Mouse (Mus musculus) MEL (cell line): ENCODE measurements around the gene Magi2. TPM values are rescaled to one million over a fixed set of nuclear protein-coding genes. Genes with fewer than 3 reads are reported as not detected.

ENCODE experiments used
- DNase-seq: peaks from one replicate; pipeline ENCODE4 v3.0.0; 2011; ENCODE audit warnings: low read depth, low spot score
- H3K27ac ChIP-seq: 2 replicates; pipeline ENCODE4 v1.5.1; 2012; ENCODE audit warnings: low read depth, mild to moderate bottlenecking, control low read depth, low read length, moderate library complexity; ENCODE audit not compliant: control insufficient read depth
- H3K27me3 ChIP-seq, 2 experiments: fragments of 150-350 bp in 1 of 2; sonication (generic) in 1 of 2; 2 replicates each; pipeline ENCODE4 v1.6.1; 2012; ENCODE audit warnings: low read length in 2 of 2, mild to moderate bottlenecking in 2 of 2, improper control_type of control experiment in 1 of 2, moderate library complexity in 1 of 2; ENCODE audit not compliant: insufficient read depth in 2 of 2, control insufficient read depth in 1 of 2
- H3K36me3 ChIP-seq, 2 experiments: 2 replicates each; pipeline ENCODE4 v1.6.1; 2012 to 2014; ENCODE audit warnings: low read length in 2 of 2, improper control_type of control experiment in 1 of 2, inconsistent platforms in 1 of 2, mild to moderate bottlenecking in 1 of 2; ENCODE audit not compliant: insufficient read depth in 2 of 2, control insufficient read depth in 1 of 2
- H3K4me1 ChIP-seq, 2 experiments: fragments of 150-350 bp in 1 of 2; sonication (generic) in 1 of 2; 2 replicates each; pipeline ENCODE4 v1.6.1; 2012; ENCODE audit warnings: low read length in 2 of 2, improper control_type of control experiment in 1 of 2, mild to moderate bottlenecking in 1 of 2; ENCODE audit not compliant: insufficient read depth in 2 of 2, control insufficient read depth in 1 of 2
- H3K4me3 ChIP-seq, 2 experiments: fragments of 150-350 bp in 1 of 2; sonication (generic) in 1 of 2; 2 replicates each; pipeline ENCODE4 v1.5.1; 2012; ENCODE audit warnings: low read depth in 2 of 2, low read length in 2 of 2, mild to moderate bottlenecking in 2 of 2, moderate library complexity in 2 of 2, control low read depth in 1 of 2, improper control_type of control experiment in 1 of 2; ENCODE audit not compliant: control insufficient read depth in 1 of 2, insufficient read depth in 1 of 2
- H3K79me2 ChIP-seq: 2 replicates; pipeline ENCODE4 v1.6.1; 2012; ENCODE audit warnings: mild to moderate bottlenecking, low read length, moderate library complexity; ENCODE audit not compliant: control insufficient read depth, poor library complexity, insufficient read depth
- H3K9ac ChIP-seq: 2 replicates; pipeline ENCODE4 v1.6.1; 2012; ENCODE audit warnings: low read depth, mild to moderate bottlenecking, control low read depth, low read length, moderate library complexity; ENCODE audit not compliant: control insufficient read depth, poor library complexity, severe bottlenecking
- H3K9me3 ChIP-seq: fragments of 150-350 bp; sonication (generic); replicated peaks from 2 replicates; pipeline ENCODE4 v1.6.1; 2012; ENCODE audit warnings: mild to moderate bottlenecking, low read length, improper control_type of control experiment, moderate library complexity; ENCODE audit not compliant: insufficient read depth
- BHLHE40 ChIP-seq: IDR thresholded peaks from 2 replicates; pipeline ENCODE4 v1.6.1; 2012; ENCODE audit warnings: low read depth, mild to moderate bottlenecking, inconsistent platforms, low read length, improper control_type of control experiment, borderline replicate concordance
- CHD1 ChIP-seq: IDR thresholded peaks from 2 replicates; pipeline ENCODE4 v1.6.1; 2012; ENCODE audit warnings: low read depth, mild to moderate bottlenecking, inconsistent platforms, low read length, improper control_type of control experiment
- E2F4 ChIP-seq: IDR thresholded peaks from 2 replicates; pipeline ENCODE4 v1.6.1; 2011; ENCODE audit warnings: low read depth, low read length, improper control_type of control experiment, borderline replicate concordance
- ELF1 ChIP-seq: IDR thresholded peaks from 2 replicates; pipeline ENCODE4 v1.6.1; 2014; ENCODE audit warnings: low read depth, mild to moderate bottlenecking, inconsistent platforms, low read length, improper control_type of control experiment, moderate library complexity
- ETS1 ChIP-seq: IDR thresholded peaks from 2 replicates; pipeline ENCODE4 v1.6.1; 2012; ENCODE audit warnings: low read depth, mild to moderate bottlenecking, inconsistent platforms, low read length, improper control_type of control experiment, moderate library complexity
- HCFC1 ChIP-seq: IDR thresholded peaks from 2 replicates; pipeline ENCODE4 v1.6.1; 2012; ENCODE audit warnings: low read depth, mild to moderate bottlenecking, inconsistent platforms, low read length, improper control_type of control experiment, moderate library complexity
- KAT2A ChIP-seq: conservative IDR thresholded peaks from 2 replicates; pipeline ENCODE4 v1.6.1; 2012; ENCODE audit warnings: low read depth, low read length, improper control_type of control experiment, inconsistent platforms
- MAZ ChIP-seq: IDR thresholded peaks from 2 replicates; pipeline ENCODE4 v1.6.1; 2012; ENCODE audit warnings: low read depth, mild to moderate bottlenecking, inconsistent platforms, low read length, improper control_type of control experiment
- MEF2A ChIP-seq: IDR thresholded peaks from 2 replicates; pipeline ENCODE4 v1.6.1; 2014; ENCODE audit warnings: low read depth, mild to moderate bottlenecking, inconsistent platforms, low read length, improper control_type of control experiment; ENCODE audit not compliant: poor library complexity, insufficient replicate concordance, severe bottlenecking; ENCODE audit errors: extremely low read depth
- MXI1 ChIP-seq: IDR thresholded peaks from 2 replicates; pipeline ENCODE4 v1.6.1; 2011; ENCODE audit warnings: mild to moderate bottlenecking, low read depth, low read length, improper control_type of control experiment
- MYB ChIP-seq: IDR thresholded peaks from 2 replicates; pipeline ENCODE4 v1.6.1; 2011; ENCODE audit warnings: mild to moderate bottlenecking, low read depth, low read length, improper control_type of control experiment
- POLR2AphosphoS2 ChIP-seq: IDR thresholded peaks from 2 replicates; pipeline ENCODE4 v1.6.1; 2011; ENCODE audit warnings: low read length, improper control_type of control experiment
- POLR2AphosphoS5 ChIP-seq: IDR thresholded peaks from 2 replicates; pipeline ENCODE4 v1.6.1; 2012; ENCODE audit warnings: low read depth, borderline replicate concordance, mild to moderate bottlenecking, inconsistent platforms, low read length, moderate library complexity, mixed read lengths
- RCOR1 ChIP-seq: IDR thresholded peaks from 2 replicates; pipeline ENCODE4 v1.6.1; 2012; ENCODE audit warnings: low read depth, mild to moderate bottlenecking, inconsistent platforms, low read length, improper control_type of control experiment
- SIN3A ChIP-seq: IDR thresholded peaks from 2 replicates; pipeline ENCODE4 v1.6.1; 2012; ENCODE audit warnings: low read length, improper control_type of control experiment, inconsistent platforms
- SMC3 ChIP-seq: IDR thresholded peaks from 2 replicates; pipeline ENCODE4 v1.6.1; 2011; ENCODE audit warnings: low read depth, low read length, improper control_type of control experiment
- TAL1 ChIP-seq: IDR thresholded peaks from 2 replicates; pipeline ENCODE4 v1.6.1; 2012; ENCODE audit warnings: mild to moderate bottlenecking, inconsistent platforms, low read length, moderate library complexity, mixed read lengths
- TCF12 ChIP-seq: IDR thresholded peaks from 2 replicates; pipeline ENCODE4 v1.6.1; 2014; ENCODE audit warnings: low read depth, mild to moderate bottlenecking, inconsistent platforms, low read length, improper control_type of control experiment, moderate library complexity
- UBTF ChIP-seq: IDR thresholded peaks from 2 replicates; pipeline ENCODE4 v1.6.1; 2012; ENCODE audit warnings: low read depth, mild to moderate bottlenecking, inconsistent platforms, low read length, improper control_type of control experiment, moderate library complexity, borderline replicate concordance; ENCODE audit not compliant: insufficient read depth
- ZC3H11A ChIP-seq: IDR thresholded peaks from 2 replicates; pipeline ENCODE4 v1.6.1; 2012; ENCODE audit warnings: low read depth, mild to moderate bottlenecking, inconsistent platforms, low read length, improper control_type of control experiment
- ZKSCAN1 ChIP-seq: IDR thresholded peaks from 2 replicates; pipeline ENCODE4 v1.6.1; 2012; ENCODE audit warnings: low read depth, mild to moderate bottlenecking, inconsistent platforms, low read length, improper control_type of control experiment, moderate library complexity
- ZNF384 ChIP-seq: IDR thresholded peaks from 2 replicates; pipeline ENCODE4 v1.6.1; 2012; ENCODE audit warnings: low read depth, mild to moderate bottlenecking, inconsistent platforms, low read length, improper control_type of control experiment
- polyA plus RNA-seq, 2 experiments: library from polyadenylated mRNA; stranded (reverse) in 1 of 2; unstranded in 1 of 2; fragments of >175 nt in 1 of 2; fragments of >200 nt in 1 of 2; gene quantifications; 2 replicates each; pipeline versions ENCODE4 v1.2.1 to v1.2.4; 2012; ENCODE audit warnings: low replicate concordance in 2 of 2, low read depth in 1 of 2; ENCODE audit not compliant: insufficient read length in 2 of 2, insufficient read depth in 1 of 2, missing spikeins in 1 of 2
- total RNA-seq: library from RNA; depleted of rRNA; stranded (reverse); fragments of 300-350 nt; gene quantifications from 2 replicates; pipeline ENCODE4 v1.2.3, GENCODE M21; 2012

Gene Magi2
- total and polyA plus RNA-seq, 3 experiments = 0.46 to 0.47 TPM; not detected in 1

DNA sequence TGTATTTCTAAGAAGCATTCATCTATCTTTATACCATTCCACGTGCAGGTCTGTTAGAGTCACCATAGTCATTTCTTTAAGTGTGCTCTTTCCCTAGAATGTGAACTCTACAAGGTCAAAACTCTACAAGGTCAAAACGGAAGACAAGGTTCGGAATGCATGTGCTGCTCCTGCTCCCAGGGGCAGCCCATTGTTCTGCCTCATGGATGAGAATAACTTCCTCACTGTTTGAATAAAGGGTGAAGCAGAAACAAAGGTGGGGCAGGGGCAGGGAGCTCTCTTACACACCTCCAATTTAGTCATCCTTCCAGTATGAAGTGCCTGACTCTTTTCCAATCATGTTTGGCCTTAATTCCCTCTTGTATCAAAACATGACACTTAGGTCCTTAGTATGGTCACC is 1450.4 kb downstream of the Magi2 start:
- no peak overlapping the region for H3K27ac ChIP-seq
- H3K36me3 ChIP-seq = no peaks in the 10 kb centered on the region

GRCm38 (mm10) chr5:20678573-20678972 is 1451.7 kb downstream of the Magi2 start:
- no peak overlapping the region for H3K9ac ChIP-seq
- H3K27ac ChIP-seq = no peak overlapping the region
- peaks cover 1 to 4% of the 10 kb centered on the region in 2 experiments; a peak in 1 of 4 replicates for H3K27me3 ChIP-seq
- no peaks in the 10 kb centered on the region for H3K36me3 ChIP-seq
- H3K4me1 ChIP-seq = no peaks in the 10 kb centered on the region
- no peaks in the 10 kb centered on the region for H3K9me3 ChIP-seq
- H3K79me2 ChIP-seq = no peaks in the 10 kb centered on the region
- DNase-seq = no peak
- TF ChIP-seq ELF1 = no peak
- TF ChIP-seq RCOR1 = no peak
- TF ChIP-seq TAL1 = no peak
- TF ChIP-seq ZC3H11A = no peak
- no peak for TF ChIP-seq HCFC1
- no peak overlapping the region for H3K4me3 ChIP-seq

More for the DNA sequence above, 1450.4 kb downstream of the Magi2 start:
- peaks cover 1 to 4% of the 10 kb centered on the region in 2 experiments; a peak in 1 of 4 replicates for H3K27me3 ChIP-seq
- H3K4me1 ChIP-seq = no peaks in the 10 kb centered on the region
- H3K9ac ChIP-seq = no peak overlapping the region
- TF ChIP-seq ZNF384 = no peak
- no peak for TF ChIP-seq HCFC1
- no peak for TF ChIP-seq POLR2AphosphoS2
- TF ChIP-seq SMC3 = no peak
- TF ChIP-seq BHLHE40 = no peak
- no peak for TF ChIP-seq POLR2AphosphoS5
- no peak for TF ChIP-seq ZKSCAN1
- TF ChIP-seq MXI1 = no peak
- no peak for TF ChIP-seq UBTF
- TF ChIP-seq ELF1 = no peak
- no peak for TF ChIP-seq CHD1
- TF ChIP-seq MAZ = no peak
- TF ChIP-seq MYB = no peak
- TF ChIP-seq MEF2A = no peak
- TF ChIP-seq KAT2A = no peak
- no peak for TF ChIP-seq RCOR1
- no peak for TF ChIP-seq E2F4
- TF ChIP-seq ETS1 = no peak
- no peak for TF ChIP-seq TCF12
- TF ChIP-seq SIN3A = no peak
- no peaks in the 10 kb centered on the region for H3K9me3 ChIP-seq
- no peak for DNase-seq
- no peaks in the 10 kb centered on the region for H3K79me2 ChIP-seq
- no peak overlapping the region for H3K4me3 ChIP-seq
